Mouse (Mus musculus): ENCODE measurements around the gene Ecd. TPM values are rescaled to one million over a fixed set of nuclear protein-coding genes. Genes with fewer than 3 reads are reported as not detected.

The Ecd gene
- 10 to 100 TPM; 42.8 to 47.6 (median 43.8) TPM for total RNA-seq (2022)

GRCm38 (mm10) chr14:20347991-20348541, at the start of gene Ecd, which contains the start of gene Fam149b:
Gene Ecd (minus strand): TSS chr14:20348121.
Gene Fam149b (plus strand): TSS chr14:20348162.
- DNase-seq = peak; percentile 89

GRCm38 (mm10) chr14:20397220-20397619, 49.3 kb upstream of the Ecd start:
- no peak for DNase-seq

GRCm38 (mm10) chr14:20393205-20393913, 45.4 kb upstream of the Ecd start, which contains the start of gene Mrps16:
Gene Mrps16 (minus strand): TSS chr14:20393634.
- peak; percentile 96 for DNase-seq

GRCm38 (mm10) chr14:20392326-20392725, 44.4 kb upstream of the Ecd start:
- DNase-seq = no peak

GRCm38 (mm10) chr14:20389446-20390079, 41.6 kb upstream of the Ecd start:
- DNase-seq = no peak

GRCm38 (mm10) chr14:20388441-20389129, 40.7 kb upstream of the Ecd start, which contains the start of gene Dnajc9:
Gene Dnajc9 (minus strand): TSS chr14:20388910.
- DNase-seq = peak; percentile 92

GRCm38 (mm10) chr14:20379753-20380430, 32.0 kb upstream of the Ecd start:
- DNase-seq = no peak

GRCm38 (mm10) chr14:20379087-20379640, 31.2 kb upstream of the Ecd start:
- DNase-seq = no peak

- peak; percentile 55 for DNase-seq
These were observed 30.6 kb upstream of the Ecd start for GRCm38 (mm10) chr14:20378313-20379061.

GRCm38 (mm10) chr14:20377112-20377521, 29.2 kb upstream of the Ecd start:
- peak; percentile 72 for DNase-seq

- DNase-seq = no peak
These were observed 23.9 kb upstream of the Ecd start for GRCm38 (mm10) chr14:20371854-20372253.

- DNase-seq = no peak
These were observed 22.9 kb upstream of the Ecd start for GRCm38 (mm10) chr14:20370798-20371197.

GRCm38 (mm10) chr14:20368271-20368670, 20.4 kb upstream of the Ecd start:
- DNase-seq = no peak

GRCm38 (mm10) chr14:20363230-20363629, 15.3 kb upstream of the Ecd start:
- DNase-seq = no peak

- no peak for DNase-seq
These were observed 405 bp downstream of the Ecd start for GRCm38 (mm10) chr14:20347441-20347990.

GRCm38 (mm10) chr14:20345885-20346284, 2.0 kb downstream of the Ecd start:
- no peak for DNase-seq

GRCm38 (mm10) chr14:20340866-20341265, 7.1 kb downstream of the Ecd start:
- DNase-seq = no peak

GRCm38 (mm10) chr14:20340149-20340548, 7.8 kb downstream of the Ecd start:
- DNase-seq = no peak

- DNase-seq = no peak
These were observed 8.5 kb downstream of the Ecd start for GRCm38 (mm10) chr14:20339415-20339814.

- DNase-seq = no peak
These were observed 16.6 kb downstream of the Ecd start for GRCm38 (mm10) chr14:20331316-20331715.

GRCm38 (mm10) chr14:20328474-20328873, 19.4 kb downstream of the Ecd start:
- no peak for DNase-seq
